Mouse (Mus musculus) retina, postnatal 1 day (tissue): Measurements from ENCODE around the gene Yaf2.
"Not testable (repeated sequence)": the region's sequence is repeated elsewhere in the genome, so short reads cannot be mapped to it uniquely, and the experiment has no call there.

Experiments
- DNase-seq: peaks from one replicate; pipeline ENCODE4 v3.0.0-alpha.2; 2012

Gene Yaf2

DNA sequence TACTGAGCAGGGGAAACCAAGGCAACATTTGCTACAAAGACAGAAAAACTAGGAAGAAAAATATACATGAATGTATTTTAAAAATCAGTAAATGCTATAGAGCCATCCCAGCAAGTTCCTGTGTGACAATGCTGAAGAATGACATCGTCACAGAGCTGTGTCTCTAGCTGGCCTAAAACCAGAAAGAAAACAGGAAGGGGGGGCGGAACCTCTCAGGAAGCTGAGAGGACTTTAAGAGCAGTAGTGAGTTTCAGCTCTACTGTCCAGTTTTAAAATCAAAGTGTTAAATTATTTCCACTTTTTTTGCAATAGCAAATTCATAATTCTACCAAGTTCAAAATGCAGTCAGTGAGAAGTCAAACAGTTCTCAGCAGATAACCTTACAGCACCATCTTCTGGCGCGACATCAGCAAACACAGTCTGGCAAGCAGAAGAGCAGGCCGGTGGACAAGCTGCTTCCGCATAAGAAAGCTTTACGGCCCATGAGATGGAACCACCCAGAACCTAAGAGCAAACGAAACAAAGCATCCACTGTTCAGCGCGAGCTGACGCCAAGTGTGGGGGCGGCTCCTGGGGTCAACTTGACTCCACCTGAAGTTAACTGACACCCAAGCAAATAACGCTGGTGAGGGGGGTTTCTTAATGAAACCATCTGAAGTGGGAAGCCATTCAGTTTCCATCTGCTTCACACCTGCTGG, 85.0 kb downstream of the Yaf2 start:
- no peak for DNase-seq

DNA sequence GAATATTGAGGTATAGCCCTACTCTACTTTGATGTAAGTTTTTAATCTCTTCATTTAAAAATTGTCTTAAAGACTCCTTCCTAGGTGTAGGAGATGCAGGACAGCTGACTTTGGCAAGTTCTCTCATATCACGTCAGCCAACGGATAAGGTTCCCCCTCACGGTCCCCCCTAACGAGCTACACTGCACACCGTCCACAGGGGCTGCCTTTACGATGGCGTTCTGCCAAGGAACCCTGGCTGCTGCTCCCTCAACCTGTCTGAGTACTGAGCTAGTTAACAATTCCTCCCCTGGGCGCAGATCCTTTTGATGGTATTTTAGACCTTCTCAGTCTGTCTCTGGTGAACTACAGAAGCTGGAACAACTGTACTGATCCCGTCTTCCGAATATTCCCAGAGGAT, 93.5 kb downstream of the Yaf2 start:
- no peak for DNase-seq

DNA sequence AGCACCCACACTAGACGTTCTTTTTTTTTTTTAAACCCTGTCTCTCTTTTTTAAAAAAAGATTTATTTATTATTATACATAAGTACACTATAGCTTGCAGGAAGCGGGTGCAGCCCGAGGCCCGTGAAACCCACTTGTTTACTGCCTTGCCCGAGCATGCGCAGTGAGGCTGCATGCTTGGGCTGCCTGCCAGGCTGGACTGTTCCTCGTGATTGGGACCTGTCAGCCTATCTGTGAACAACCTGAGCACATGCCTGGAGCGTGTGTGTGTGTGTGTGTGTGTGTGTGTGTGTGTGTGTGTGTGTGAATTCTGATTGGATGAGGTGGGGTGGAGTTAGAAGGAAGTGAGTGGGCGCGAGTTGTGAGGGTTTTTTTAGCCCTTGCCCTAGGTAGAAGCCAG, 100.3 kb downstream of the Yaf2 start:
- DNase-seq = not testable (repeated sequence)
